Mouse (Mus musculus) macrophage (primary cell): ENCODE measurements around the gene Cyp2c55. TPM values are rescaled to one million over a fixed set of nuclear protein-coding genes. Genes with fewer than 3 reads are reported as not detected.

Experiments used
- H3K27ac ChIP-seq: fragments of 350-480 bp; formaldehyde crosslinking; 2 replicates; pipeline ENCODE4 v1.9.0; 2021
- H3K36me3 ChIP-seq: fragments of 350-480 bp; formaldehyde crosslinking; 2 replicates; pipeline ENCODE4 v1.9.0; 2021; ENCODE audit errors: inconsistent target
- H3K4me3 ChIP-seq: fragments of 350-480 bp; formaldehyde crosslinking; 2 replicates; pipeline ENCODE4 v1.9.0; 2021; ENCODE audit errors: inconsistent target
- H3K79me2 ChIP-seq: fragments of 350-480 bp; formaldehyde crosslinking; 2 replicates; pipeline ENCODE4 v1.9.0; 2021; ENCODE audit errors: inconsistent target
- WGBS: methylation state at CpG from one replicate; pipeline ENCODE4 v1.1.7; 2026; ENCODE audit warnings: inconsistent platforms; ENCODE audit not compliant: missing documents; 5-methylcytosine and 5-hydroxymethylcytosine counted together
- polyA plus RNA-seq: library from polyadenylated mRNA; stranded (reverse); fragments of 250-400 nt; gene quantifications from 3 replicates; pipeline ENCODE4 v1.2.4, GENCODE M21; 2018; ENCODE audit warnings: inconsistent platforms
- total RNA-seq, 78 experiments: library from RNA; depleted of rRNA; stranded (reverse); fragments of 250-400 nt; gene quantifications; 1 replicate in 9 of 78; 2 replicates in 24 of 78; 3 replicates in 43 of 78; 4 replicates in 2 of 78; pipeline ENCODE4 v1.2.4; 2018; ENCODE audit warnings: inconsistent platforms in 56 of 78

Gene Cyp2c55
- not detected for total RNA-seq (2018; cell fraction: chromatin; rRNA removed)
- total RNA-seq (2018; cell fraction: cytosol; rRNA removed) = not detected
- not detected for total RNA-seq (2018; cell fraction: nucleus; rRNA removed)
- not detected in 3 replicates for polyA plus RNA-seq

GRCm38 (mm10) chr19:39006715-39007114 lies at the start of gene Cyp2c55:
TSS of gene Cyp2c55 (plus strand) at chr19:39007019.
- H3K27ac ChIP-seq = no peak within 1 kb of the TSS
- no peaks in the 10 kb centered on the region for H3K79me2 ChIP-seq
- H3K36me3 ChIP-seq = no peaks in the 10 kb centered on the region
- no peak within 1 kb of the TSS for H3K4me3 ChIP-seq

DNA sequence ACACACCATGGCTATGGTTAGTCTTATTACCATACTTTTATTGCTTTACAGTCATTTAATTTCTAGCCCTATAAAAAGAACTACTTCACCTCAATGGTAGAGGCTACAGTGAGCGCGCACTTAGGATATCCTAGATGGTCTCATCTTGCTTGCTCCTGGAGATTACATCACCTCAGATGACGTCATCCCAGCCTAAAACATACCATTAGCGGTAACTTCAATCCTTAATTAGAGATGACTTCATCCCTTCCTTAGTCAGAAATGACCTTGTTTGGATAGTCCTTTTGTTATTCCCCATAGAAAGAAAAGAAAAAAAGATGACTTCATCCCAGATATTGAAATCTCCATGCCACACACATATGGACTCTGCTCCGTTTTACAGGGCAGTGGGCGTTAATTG lies 36.1 kb upstream of the Cyp2c55 start:
- Histone ChIP-seq H3K79me2 (no peaks in the 10 kb centered on the region), H3K36me3 (no peaks in the 10 kb centered on the region), H3K27ac (no peak overlapping the region), H3K4me3 (no peak overlapping the region)
- WGBS = 92% methylated on average over 6 of the region's 6 CpGs

- Histone ChIP-seq H3K36me3 (no peaks in the 10 kb centered on the region), H3K27ac (no peak overlapping the region), H3K79me2 (no peaks in the 10 kb centered on the region), H3K4me3 (no peak overlapping the region)
- WGBS = 92% methylated on average over 4 of the region's 5 CpGs
Measured at GRCm38 (mm10) chr19:38972581-38972980, 34.2 kb upstream of the Cyp2c55 start.

- WGBS = 34% methylated on average over 7 of the region's 7 CpGs
- no peaks in the 10 kb centered on the region for H3K36me3 ChIP-seq
- H3K4me3 ChIP-seq = no peak overlapping the region
- no peak overlapping the region for H3K27ac ChIP-seq
- no peaks in the 10 kb centered on the region for H3K79me2 ChIP-seq
Measured at GRCm38 (mm10) chr19:38973666-38974065, 33.2 kb upstream of the Cyp2c55 start.

DNA sequence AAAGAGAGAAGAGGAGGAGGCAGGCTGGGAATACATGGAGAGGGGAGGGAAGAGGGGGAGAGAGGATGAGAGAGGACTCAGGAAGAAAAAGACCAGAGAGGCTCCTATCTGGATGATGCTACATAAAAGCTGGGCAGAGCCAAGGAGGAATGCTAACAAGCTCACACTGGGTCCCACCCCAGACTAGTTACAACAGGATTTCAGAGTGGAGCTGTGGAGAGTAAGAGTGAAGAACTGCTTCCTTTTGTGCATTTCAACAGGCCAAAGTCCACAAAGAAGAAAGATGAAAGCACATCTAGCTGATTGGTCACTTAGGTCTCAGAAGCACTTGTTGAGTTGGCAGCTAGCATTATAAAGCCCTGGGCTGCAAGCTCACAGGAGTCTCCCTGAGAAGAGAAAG lies 30.6 kb upstream of the Cyp2c55 start:
- no peaks in the 10 kb centered on the region for H3K36me3 ChIP-seq
- no peak overlapping the region for H3K27ac ChIP-seq
- no peak overlapping the region for H3K4me3 ChIP-seq
- no peaks in the 10 kb centered on the region for H3K79me2 ChIP-seq

DNA sequence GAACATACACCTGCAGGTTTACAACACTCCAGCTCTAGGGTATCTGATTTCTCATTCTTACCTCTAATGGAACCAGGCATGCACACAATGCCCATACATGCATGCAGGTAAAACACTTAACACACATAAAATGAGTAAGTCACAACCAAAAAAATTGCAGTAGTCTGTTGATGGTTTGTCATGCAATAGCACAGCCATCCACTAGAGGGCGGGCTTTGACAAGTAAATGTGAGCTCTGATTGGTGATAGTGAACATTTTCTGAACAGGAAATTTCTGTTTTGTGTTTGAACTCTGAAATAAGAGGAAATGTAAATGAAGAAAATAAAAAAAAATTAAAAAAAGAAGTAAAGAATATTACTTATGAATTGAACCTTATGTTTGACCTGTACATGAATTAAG lies 24.9 kb upstream of the Cyp2c55 start:
- Histone ChIP-seq H3K27ac (no peak overlapping the region), H3K4me3 (no peak overlapping the region), H3K79me2 (no peaks in the 10 kb centered on the region), H3K36me3 (no peaks in the 10 kb centered on the region)
- WGBS = 0% methylated on average over 1 of the region's 1 CpGs

GRCm38 (mm10) chr19:38998248-38998647 lies 8.6 kb upstream of the Cyp2c55 start:
- no peaks in the 10 kb centered on the region for H3K36me3 ChIP-seq
- H3K79me2 ChIP-seq = no peaks in the 10 kb centered on the region
- H3K27ac ChIP-seq = no peak overlapping the region
- 89% methylated on average over 4 of the region's 4 CpGs for WGBS
- H3K4me3 ChIP-seq = no peak overlapping the region

- no peaks in the 10 kb centered on the region for H3K36me3 ChIP-seq
- no peaks in the 10 kb centered on the region for H3K79me2 ChIP-seq
- 90% methylated on average over 1 of the region's 1 CpGs for WGBS
Measured at GRCm38 (mm10) chr19:38998676-38999075, 8.1 kb upstream of the Cyp2c55 start.

GRCm38 (mm10) chr19:39005132-39005531 lies 1.7 kb upstream of the Cyp2c55 start:
- 93% methylated on average over 1 of the region's 1 CpGs for WGBS
- Histone ChIP-seq H3K27ac (no peak overlapping the region), H3K36me3 (no peaks in the 10 kb centered on the region), H3K4me3 (no peak overlapping the region), H3K79me2 (no peaks in the 10 kb centered on the region)

More at GRCm38 (mm10) chr19:38998676-38999075, 8.1 kb upstream of the Cyp2c55 start:
- Histone ChIP-seq H3K4me3 (no peak overlapping the region), H3K27ac (no peak overlapping the region)

DNA sequence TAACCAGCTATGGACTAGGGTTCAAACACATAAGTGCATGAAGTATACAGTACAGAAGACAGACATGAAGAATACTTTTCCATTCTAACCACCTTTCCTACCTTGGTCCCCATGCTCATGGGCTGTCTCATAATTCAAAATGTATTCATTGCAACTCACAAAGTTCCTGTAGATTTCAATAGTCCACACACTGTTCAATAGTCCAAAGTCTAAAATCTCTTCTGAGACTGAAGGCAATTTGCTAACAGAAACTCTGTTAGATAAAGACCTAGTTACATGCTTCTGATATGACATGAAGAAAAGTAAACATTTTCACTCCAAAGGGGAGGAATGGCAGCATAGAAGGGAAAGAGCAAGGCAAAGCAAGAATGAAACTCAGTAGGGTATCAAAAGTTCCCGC lies 51.1 kb downstream of the Cyp2c55 start:
- WGBS = 90% methylated on average over 1 of the region's 1 CpGs
- no peaks in the 10 kb centered on the region for H3K79me2 ChIP-seq
- H3K4me3 ChIP-seq = no peak overlapping the region
- H3K27ac ChIP-seq = no peak overlapping the region
- no peaks in the 10 kb centered on the region for H3K36me3 ChIP-seq

- Histone ChIP-seq H3K4me3 (no peak within 1 kb of the TSS), H3K36me3 (no peaks in the 10 kb centered on the region), H3K79me2 (no peaks in the 10 kb centered on the region), H3K27ac (no peak within 1 kb of the TSS)
- 81% methylated on average over 2 of the region's 2 CpGs for WGBS
Measured at GRCm38 (mm10) chr19:39060719-39061118, 53.9 kb downstream of the Cyp2c55 start, which contains the start of gene Cyp2c65. TSS of gene Cyp2c65 (plus strand) at chr19:39061015.

Other genes with a start within 250 kb of the Cyp2c55 start
- 7.1 to 16.4 TPM (median 12.1 TPM) in 3 replicates for gene Noc3l, start 187.8 kb upstream of the Cyp2c55 start, polyA plus RNA-seq
- 5.4 to 6.1 TPM (median 5.5 TPM) in 3 replicates for gene Tbc1d12, start 170.4 kb upstream of the Cyp2c55 start, polyA plus RNA-seq
- 1.5 to 14.6 TPM (median 10.4 TPM) in 3 replicates for gene Hells, start 76.1 kb upstream of the Cyp2c55 start, polyA plus RNA-seq
- gene Cyp2c65, start 54.0 kb downstream of the Cyp2c55 start, polyA plus RNA-seq = not detected in 3 replicates
- gene Cyp2c66, start 106.9 kb downstream of the Cyp2c55 start, polyA plus RNA-seq = not detected in 3 replicates